ENCODE assay signal across 25 mouse cellular contexts in genomic region chr16:18893840-18894372, GRCm38 (mm10). TPM values are rescaled to one million over a fixed set of nuclear protein-coding genes. Genes with fewer than 3 reads are reported as not detected.
"Had no signal": no experiment of that assay in that cellular context is flagged by ENCODE, and none has a peak within 500 bp of the region (broad histone marks: within the 10 kb centered on the region; RNA-seq: fewer than 3 reads in every experiment).

No protein-coding gene starts in this region.

- H3K9ac ChIP-seq: kidney, embryonic 15.5 days; limb, embryonic 12.5 days; limb, embryonic 15.5 days; liver, embryonic 14.5 days; liver, postnatal 0 days; lung, embryonic 15.5 days; midbrain, embryonic 12.5 days; neural tube, embryonic 13.5 days; stomach, embryonic 15.5 days had no signal

- DNase-seq: kidney, adult 2 months; kidney, postnatal 10 days; kidney, postnatal 36 days; left cerebral cortex, postnatal 4 days; liver, postnatal 0 days; retina, postnatal 1 day; right cerebral cortex, postnatal 25 days; spleen, adult 18-20 months; thymus, postnatal 25 days had no signal

- H3K4me3 ChIP-seq: kidney, embryonic 15.5 days; limb, embryonic 12.5 days; limb, embryonic 15.5 days; lung, embryonic 15.5 days; midbrain, embryonic 12.5 days; myocyte; neural tube, embryonic 13.5 days; stomach, embryonic 15.5 days had no signal

- H3K4me2 ChIP-seq: kidney, embryonic 15.5 days; limb, embryonic 12.5 days; limb, embryonic 15.5 days; liver, embryonic 11.5 days; lung, embryonic 15.5 days; midbrain, embryonic 12.5 days; neural tube, embryonic 13.5 days; stomach, embryonic 15.5 days had no signal

- H3K4me1 ChIP-seq: kidney, embryonic 15.5 days; limb, embryonic 15.5 days; midbrain, embryonic 12.5 days; neural tube, embryonic 13.5 days; stomach, embryonic 15.5 days had no signal

- H3K27me3 ChIP-seq: kidney, embryonic 15.5 days; limb, embryonic 12.5 days; limb, embryonic 15.5 days; lung, embryonic 15.5 days; midbrain, embryonic 12.5 days; neural tube, embryonic 13.5 days; stomach, embryonic 15.5 days had no signal

- H3K9me3 ChIP-seq: kidney, embryonic 15.5 days; limb, embryonic 12.5 days; limb, embryonic 15.5 days; lung, embryonic 15.5 days; midbrain, embryonic 12.5 days; neural tube, embryonic 13.5 days; stomach, embryonic 15.5 days had no signal

- ATAC-seq: intestine, postnatal 0 days; liver, postnatal 0 days; midbrain, embryonic 16.5 days had no signal

- H3K27ac ChIP-seq: kidney, embryonic 15.5 days; limb, embryonic 12.5 days; limb, embryonic 15.5 days; liver, embryonic 14.5 days; lung, embryonic 15.5 days; midbrain, embryonic 12.5 days; neural tube, embryonic 13.5 days; stomach, embryonic 15.5 days had no signal

RNA-seq across cellular contexts. Expression of gene Gm28539, which starts 57.5 kb away (rescaled TPM):
- total RNA-seq: megakaryocyte progenitor cell, adult 5-6 weeks; megakaryocyte-erythroid progenitor cell, adult 5-6 weeks; monocyte, adult 5-6 weeks had no signal
- polyA plus RNA-seq: intestine, postnatal 0 days; kidney, adult 2 months; kidney, embryonic 15.5 days; limb, embryonic 12.5 days; limb, embryonic 15.5 days; liver, embryonic 14.5 days; liver, postnatal 0 days; lung, embryonic 15.5 days; midbrain, embryonic 12.5 days; midbrain, embryonic 16.5 days; neural tube, embryonic 13.5 days; stomach, embryonic 15.5 days; thymus, postnatal 0 days had no signal
